Mouse (Mus musculus): ENCODE results near the gene Ppy.

Gene Ppy

GRCm38 (mm10) chr11:102101219-102101618 lies at the start of gene Ppy:
Ppy (minus strand) TSS chr11:102101319.
- no peak for DNase-seq

GRCm38 (mm10) chr11:102147213-102147989 lies 46.3 kb upstream of the Ppy start:
- no peak for DNase-seq

GRCm38 (mm10) chr11:102146531-102146930 lies 45.4 kb upstream of the Ppy start:
- no peak for DNase-seq

GRCm38 (mm10) chr11:102146005-102146404 lies 44.9 kb upstream of the Ppy start:
- DNase-seq, result peak; percentile 27 to 36

- DNase-seq, result no peak
These were observed 44.4 kb upstream of the Ppy start, which contains the start of gene Nags for GRCm38 (mm10) chr11:102145471-102146001. Nags (plus strand) TSS chr11:102145513.

- DNase-seq, result no peak
These were observed 43.9 kb upstream of the Ppy start for GRCm38 (mm10) chr11:102144957-102145470.

- peak; percentile 37 to 54 for DNase-seq
These were observed 41.2 kb upstream of the Ppy start for GRCm38 (mm10) chr11:102142355-102142754.

- DNase-seq, result peak; percentile 55 to 78
These were observed 39.4 kb upstream of the Ppy start for GRCm38 (mm10) chr11:102140508-102140907.

GRCm38 (mm10) chr11:102138447-102138740 lies 37.3 kb upstream of the Ppy start:
- peak in 1 of 2 experiments; percentile 53 for DNase-seq

- no peak for DNase-seq
These were observed 36.7 kb upstream of the Ppy start for GRCm38 (mm10) chr11:102137625-102138446.

- no peak for DNase-seq
These were observed 33.4 kb upstream of the Ppy start for GRCm38 (mm10) chr11:102134516-102134915.

- no peak for DNase-seq
These were observed 16.3 kb upstream of the Ppy start for GRCm38 (mm10) chr11:102117386-102117785.

GRCm38 (mm10) chr11:102116241-102116640 lies 15.1 kb upstream of the Ppy start:
- no peak for DNase-seq

GRCm38 (mm10) chr11:102111576-102111975 lies 10.5 kb upstream of the Ppy start:
- DNase-seq, result no peak

- no peak for DNase-seq
These were observed 6.6 kb upstream of the Ppy start, which contains the start of gene Pyy for GRCm38 (mm10) chr11:102107732-102108131. Pyy (minus strand) TSS chr11:102107832.

- no peak for DNase-seq
These were observed 5.8 kb upstream of the Ppy start for GRCm38 (mm10) chr11:102106911-102107310.

GRCm38 (mm10) chr11:102102485-102103258 lies 1.6 kb upstream of the Ppy start:
- peak; percentile 24 to 61 for DNase-seq

GRCm38 (mm10) chr11:102096887-102097391 lies 4.2 kb downstream of the Ppy start:
- peak; percentile 65 to 67 for DNase-seq

GRCm38 (mm10) chr11:102096446-102096845 lies 4.7 kb downstream of the Ppy start:
- no peak for DNase-seq

- no peak for DNase-seq
These were observed 5.4 kb downstream of the Ppy start for GRCm38 (mm10) chr11:102095676-102096075.

GRCm38 (mm10) chr11:102089088-102089808 lies 11.9 kb downstream of the Ppy start:
- peak; percentile 39 to 57 for DNase-seq

All from kidney, adult 8-10 months (tissue).